Mouse (Mus musculus) adrenal gland, postnatal 10 days (tissue): ENCODE measurements at regions not wholly inside any gene's neighbourhood (a gene's known extent, or its start where the extent isn't known, plus 50 kb on each side); places are given as distances from the start of the nearest gene placed in this dataset.

Experiments
- DNase-seq: peaks from one replicate; pipeline ENCODE4 v3.0.0; 2021; ENCODE audit warnings: mixed read lengths

DNA sequence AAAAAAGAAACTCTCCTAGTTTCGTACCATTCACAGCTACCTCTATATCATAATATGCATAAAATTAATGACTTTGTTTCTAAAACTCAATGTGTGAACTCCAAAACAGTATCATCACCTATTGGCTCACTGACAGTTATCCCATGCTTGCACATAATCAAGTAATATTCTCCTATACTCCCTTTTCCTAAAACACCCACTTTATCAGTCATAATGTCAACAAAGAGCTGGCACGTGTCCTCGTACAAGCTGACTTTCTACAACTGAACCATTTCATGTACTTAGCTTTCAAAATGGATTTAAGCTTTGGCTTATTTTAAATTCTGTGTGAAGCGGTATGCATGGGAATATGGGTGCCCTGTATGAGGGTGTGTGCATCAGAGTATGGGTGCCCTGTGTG lies 58.0 kb upstream of the Golim4 start:
- no peak for DNase-seq

DNA sequence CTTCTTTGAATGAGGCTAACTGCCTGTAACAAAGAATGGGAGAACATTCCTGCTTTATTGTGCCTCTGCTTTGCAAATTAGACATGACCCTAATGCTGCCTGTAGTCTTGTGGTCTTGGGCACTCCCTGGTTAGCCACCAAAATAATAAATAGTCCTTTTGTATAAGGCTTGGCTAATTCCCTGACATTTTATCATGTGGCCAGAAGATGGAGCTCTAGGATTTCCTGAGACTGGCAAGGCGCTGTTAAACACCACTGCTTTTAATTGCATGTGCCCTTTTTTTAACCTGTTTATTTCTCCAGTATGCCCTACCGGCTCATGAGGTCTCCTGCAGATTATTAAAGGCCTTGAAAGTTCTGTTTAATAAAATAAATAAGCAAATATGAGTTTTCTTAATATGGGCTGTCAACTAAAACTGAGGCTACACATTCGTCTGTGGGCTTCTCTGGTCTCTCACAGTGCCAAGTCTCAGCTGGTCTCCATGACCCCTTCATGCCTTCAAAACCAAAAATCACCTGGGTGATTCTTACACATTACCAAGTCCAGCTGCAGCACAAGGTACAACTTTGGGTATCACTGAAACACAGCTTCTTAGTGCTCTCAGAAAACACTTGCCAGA lies 51.9 kb upstream of the Golim4 start:
- peak; percentile 20 for DNase-seq
